Mouse (Mus musculus): ENCODE results near the gene Nat10. TPM values are rescaled to one million over a fixed set of nuclear protein-coding genes. Genes with fewer than 3 reads are reported as not detected.

Gene Nat10
- total RNA-seq, 1 experiment from 2014 or later = 32.7 TPM

DNA sequence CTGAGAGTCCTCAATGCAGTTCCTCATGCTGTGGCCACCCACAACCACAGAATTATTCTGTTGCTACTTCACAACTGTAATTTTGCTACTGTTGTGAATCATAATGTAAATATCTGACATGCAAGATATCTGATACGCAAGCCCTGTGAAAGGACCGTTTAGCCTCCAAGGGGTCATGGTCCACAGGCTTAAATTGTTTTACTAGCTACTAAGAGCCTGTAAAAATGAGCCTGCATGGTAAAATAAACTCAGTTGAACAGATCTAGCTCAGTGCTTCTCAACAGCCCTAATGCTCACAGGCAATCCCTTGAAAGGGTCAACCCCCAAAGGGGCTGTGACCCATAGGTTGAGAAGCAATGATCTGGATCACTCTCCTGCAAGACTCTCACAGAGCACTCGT is 12.0 kb downstream of the Nat10 start:
- no peak for ATAC-seq (replicated peaks; ENCODE audit: insufficient number of reproducible peaks, low FRiP score, low TSS enrichment, poor library complexity, severe bottlenecking)

DNA sequence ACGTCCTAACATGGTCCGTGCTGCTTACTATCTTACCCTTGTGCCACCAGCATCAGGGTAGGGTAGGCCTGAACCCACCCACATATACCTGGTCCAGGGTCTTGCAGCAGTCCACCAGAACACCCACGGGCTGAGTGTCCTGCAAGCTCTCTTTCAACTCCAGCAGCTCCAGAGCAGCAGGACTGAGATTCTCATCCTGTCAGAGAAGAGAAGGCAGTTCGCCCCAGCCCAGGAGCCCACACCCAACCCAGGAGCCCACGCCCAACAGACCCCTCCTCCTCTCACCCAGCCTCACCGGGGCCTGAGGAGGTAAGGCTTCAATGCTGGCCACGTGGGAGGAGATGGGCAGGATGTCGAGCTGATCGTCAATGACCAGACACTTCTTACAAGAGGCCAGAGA is 13.2 kb downstream of the Nat10 start:
- ATAC-seq (replicated peaks; ENCODE audit: insufficient number of reproducible peaks, low FRiP score, low TSS enrichment, poor library complexity, severe bottlenecking) = no peak

GRCm38 (mm10) chr2:103746761-103747160 is 14.3 kb downstream of the Nat10 start:
- no peak for ATAC-seq (replicated peaks; ENCODE audit: insufficient number of reproducible peaks, low FRiP score, low TSS enrichment, poor library complexity, severe bottlenecking)

DNA sequence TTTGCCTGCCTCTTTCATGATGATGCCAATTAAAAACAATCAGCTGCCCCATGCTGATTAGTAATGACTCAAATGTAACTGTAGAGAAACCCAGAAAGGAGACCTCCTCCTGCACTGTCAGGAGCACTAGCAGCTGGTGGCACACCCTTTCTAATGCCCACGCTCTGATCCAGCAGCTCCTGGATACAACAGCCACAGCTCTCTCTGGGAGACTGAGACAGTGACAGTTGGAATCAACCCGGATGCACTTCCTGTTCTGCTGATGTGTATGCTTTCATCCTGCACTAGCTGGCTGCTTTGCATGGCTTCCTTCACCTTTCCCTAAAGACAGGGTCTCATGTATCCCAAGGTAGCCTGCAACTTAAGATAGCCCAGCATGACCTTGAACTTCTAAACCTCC is 15.0 kb downstream of the Nat10 start:
- no peak for ATAC-seq (replicated peaks; ENCODE audit: insufficient number of reproducible peaks, low FRiP score, low TSS enrichment, poor library complexity, severe bottlenecking)

DNA sequence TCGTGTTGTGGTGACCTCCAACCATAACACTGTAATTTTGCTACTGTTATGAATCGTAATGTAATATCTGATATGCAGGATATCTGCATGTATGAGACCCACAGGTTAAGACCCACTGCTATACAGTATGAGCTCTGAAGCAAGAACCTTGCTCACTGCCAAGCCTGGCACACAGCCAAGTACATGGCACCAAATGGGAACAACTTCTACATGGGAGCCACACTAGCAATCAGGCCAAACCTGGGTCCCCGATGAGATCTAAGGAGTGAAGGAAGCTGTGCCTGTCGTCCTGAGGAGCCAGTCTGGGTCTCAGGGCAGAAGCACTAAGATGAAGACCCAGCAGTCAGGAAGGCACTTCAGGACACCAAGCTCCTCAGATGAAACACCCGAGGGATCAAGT is 15.6 kb downstream of the Nat10 start:
- no peak for ATAC-seq (replicated peaks; ENCODE audit: insufficient number of reproducible peaks, low FRiP score, low TSS enrichment, poor library complexity, severe bottlenecking)

GRCm38 (mm10) chr2:103743988-103744387 is 17.1 kb downstream of the Nat10 start:
- ATAC-seq (replicated peaks; ENCODE audit: insufficient number of reproducible peaks, low FRiP score, low TSS enrichment, poor library complexity, severe bottlenecking) = 0 out of 2 replicates have a peak, but pooled peaks have one; percentile 59

GRCm38 (mm10) chr2:103743536-103743935 is 17.5 kb downstream of the Nat10 start:
- ATAC-seq (replicated peaks; ENCODE audit: insufficient number of reproducible peaks, low FRiP score, low TSS enrichment, poor library complexity, severe bottlenecking) = no peak

DNA sequence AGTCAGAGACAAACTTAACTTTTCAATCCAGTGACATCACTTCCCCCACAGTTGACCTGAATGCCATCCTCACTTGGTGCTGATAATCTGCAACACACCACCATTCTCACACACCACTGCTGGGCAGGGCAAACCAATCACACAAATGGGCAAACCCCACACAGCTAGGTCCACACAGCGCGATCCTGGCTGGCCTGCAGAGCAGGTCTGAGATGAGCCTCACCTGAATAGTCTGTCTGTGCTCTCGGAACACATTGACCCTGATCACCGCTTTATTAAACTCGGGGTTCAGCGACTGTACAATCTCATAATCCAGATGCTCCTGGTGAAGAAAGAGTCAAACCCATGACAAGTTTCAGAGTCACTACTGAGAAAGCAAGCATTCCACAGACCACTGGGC is 18.2 kb downstream of the Nat10 start:
- ATAC-seq (replicated peaks; ENCODE audit: insufficient number of reproducible peaks, low FRiP score, low TSS enrichment, poor library complexity, severe bottlenecking) = no peak

- ATAC-seq (replicated peaks; ENCODE audit: insufficient number of reproducible peaks, low FRiP score, low TSS enrichment, poor library complexity, severe bottlenecking) = no peak
Observed at GRCm38 (mm10) chr2:103731423-103731822, 29.6 kb downstream of the Nat10 start.

- no peak for ATAC-seq (replicated peaks; ENCODE audit: insufficient number of reproducible peaks, low FRiP score, low TSS enrichment, poor library complexity, severe bottlenecking)
Observed at GRCm38 (mm10) chr2:103730999-103731398, 30.1 kb downstream of the Nat10 start.

GRCm38 (mm10) chr2:103728027-103728540 is 33.0 kb downstream of the Nat10 start:
- no peak for ATAC-seq (replicated peaks; ENCODE audit: insufficient number of reproducible peaks, low FRiP score, low TSS enrichment, poor library complexity, severe bottlenecking)

DNA sequence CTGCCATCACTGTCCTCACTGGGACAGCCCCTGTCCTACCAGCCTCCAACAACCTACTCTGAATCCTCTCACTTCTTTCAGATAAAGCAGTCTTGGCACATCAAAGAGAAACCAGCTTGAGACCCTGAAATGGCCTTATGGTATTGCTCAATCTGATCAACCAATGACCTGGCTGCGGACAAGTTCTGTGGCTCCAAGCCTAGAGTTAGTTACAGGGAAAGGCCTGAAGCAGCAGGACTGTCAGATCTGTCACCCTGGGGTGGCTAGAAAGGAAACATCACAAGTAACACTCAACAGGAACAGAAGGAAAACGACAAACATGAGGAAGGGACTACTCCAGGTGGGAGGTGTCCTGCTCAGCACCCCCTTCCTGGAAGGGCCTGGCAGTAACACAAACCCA is 36.5 kb downstream of the Nat10 start:
- no peak for ATAC-seq (replicated peaks; ENCODE audit: insufficient number of reproducible peaks, low FRiP score, low TSS enrichment, poor library complexity, severe bottlenecking)

DNA sequence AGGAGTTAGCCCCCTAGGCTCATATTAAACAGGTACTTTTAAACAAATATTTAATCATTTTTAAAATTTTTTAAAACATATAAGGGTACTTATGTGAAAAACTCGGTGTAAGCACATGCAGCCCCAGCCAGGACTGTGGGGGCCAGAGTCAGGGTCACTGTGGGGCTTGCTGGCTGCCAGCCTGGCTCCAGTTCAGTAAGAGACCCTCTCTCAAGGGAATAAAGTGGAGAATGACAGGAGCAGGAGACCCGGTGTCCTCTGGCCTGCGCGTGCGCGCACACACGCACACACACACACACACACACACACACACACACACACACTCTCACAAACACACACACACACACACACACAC is 41.8 kb downstream of the Nat10 start:
- ATAC-seq (replicated peaks; ENCODE audit: insufficient number of reproducible peaks, low FRiP score, low TSS enrichment, poor library complexity, severe bottlenecking) = no peak

GRCm38 (mm10) chr2:103718594-103719291 is 42.3 kb downstream of the Nat10 start:
- ATAC-seq (replicated peaks; ENCODE audit: insufficient number of reproducible peaks, low FRiP score, low TSS enrichment, poor library complexity, severe bottlenecking) = peak; percentile 74

DNA sequence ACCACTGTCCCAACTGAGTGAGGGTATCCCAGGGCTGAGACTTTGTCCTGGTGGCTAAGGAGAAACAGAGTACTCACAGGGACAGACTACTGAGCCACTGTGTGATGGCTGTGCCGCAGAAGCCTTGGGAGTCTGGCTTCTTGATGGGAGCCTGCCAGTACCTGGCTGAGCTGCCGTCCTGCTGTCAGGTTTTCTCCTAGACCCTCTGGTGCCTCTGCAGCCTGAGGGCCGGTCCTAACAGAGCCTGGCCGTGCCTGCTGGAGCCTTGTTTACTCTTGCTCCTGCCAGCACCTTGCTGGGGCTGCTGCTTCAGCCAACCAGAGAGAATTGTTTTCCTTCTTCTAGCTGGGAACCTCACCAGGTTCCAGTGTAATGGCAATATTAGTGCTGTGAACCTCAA is 46.7 kb downstream of the Nat10 start:
- no peak for ATAC-seq (replicated peaks; ENCODE audit: insufficient number of reproducible peaks, low FRiP score, low TSS enrichment, poor library complexity, severe bottlenecking)

DNA sequence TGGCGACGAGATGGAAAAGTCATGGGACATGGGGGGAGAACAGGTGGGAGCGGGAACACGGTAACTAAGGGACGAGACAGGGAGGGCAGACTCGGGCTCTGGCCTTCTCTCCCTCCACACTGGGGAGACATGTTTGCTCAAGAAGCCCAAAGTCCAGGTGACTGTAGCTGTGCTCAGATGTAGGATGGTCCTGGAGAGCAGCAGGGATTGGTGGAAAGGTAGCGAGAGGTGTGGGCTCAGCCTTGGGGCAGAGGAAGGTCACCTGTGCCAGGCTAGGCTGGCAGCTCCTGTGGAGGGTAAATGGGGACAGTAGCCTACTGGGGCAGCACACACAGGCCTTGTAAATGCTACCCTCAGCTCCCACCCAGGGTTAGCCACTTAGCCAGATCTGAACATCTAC is 47.2 kb downstream of the Nat10 start:
- no peak for ATAC-seq (replicated peaks; ENCODE audit: insufficient number of reproducible peaks, low FRiP score, low TSS enrichment, poor library complexity, severe bottlenecking)

DNA sequence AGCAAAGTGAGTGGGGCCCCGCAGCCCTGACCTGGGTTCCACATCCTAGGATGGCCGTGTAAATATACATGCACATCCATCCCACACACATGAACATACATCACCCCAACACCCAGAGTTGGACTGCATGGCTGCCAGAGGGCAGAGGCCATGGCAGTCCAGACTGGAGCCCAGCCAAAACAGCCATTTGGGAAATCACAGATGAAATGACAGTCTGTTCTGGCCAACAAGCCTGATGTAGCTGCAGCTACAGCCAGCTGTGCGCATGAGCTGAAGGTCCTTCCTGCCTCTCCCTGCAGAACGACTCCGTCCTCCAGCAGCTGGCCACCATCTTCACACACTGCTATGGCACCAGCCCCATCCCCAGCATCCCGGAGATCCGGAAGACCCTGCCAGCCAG is 50.2 kb downstream of the Nat10 start:
- no peak for ATAC-seq (replicated peaks; ENCODE audit: insufficient number of reproducible peaks, low FRiP score, low TSS enrichment, poor library complexity, severe bottlenecking)

DNA sequence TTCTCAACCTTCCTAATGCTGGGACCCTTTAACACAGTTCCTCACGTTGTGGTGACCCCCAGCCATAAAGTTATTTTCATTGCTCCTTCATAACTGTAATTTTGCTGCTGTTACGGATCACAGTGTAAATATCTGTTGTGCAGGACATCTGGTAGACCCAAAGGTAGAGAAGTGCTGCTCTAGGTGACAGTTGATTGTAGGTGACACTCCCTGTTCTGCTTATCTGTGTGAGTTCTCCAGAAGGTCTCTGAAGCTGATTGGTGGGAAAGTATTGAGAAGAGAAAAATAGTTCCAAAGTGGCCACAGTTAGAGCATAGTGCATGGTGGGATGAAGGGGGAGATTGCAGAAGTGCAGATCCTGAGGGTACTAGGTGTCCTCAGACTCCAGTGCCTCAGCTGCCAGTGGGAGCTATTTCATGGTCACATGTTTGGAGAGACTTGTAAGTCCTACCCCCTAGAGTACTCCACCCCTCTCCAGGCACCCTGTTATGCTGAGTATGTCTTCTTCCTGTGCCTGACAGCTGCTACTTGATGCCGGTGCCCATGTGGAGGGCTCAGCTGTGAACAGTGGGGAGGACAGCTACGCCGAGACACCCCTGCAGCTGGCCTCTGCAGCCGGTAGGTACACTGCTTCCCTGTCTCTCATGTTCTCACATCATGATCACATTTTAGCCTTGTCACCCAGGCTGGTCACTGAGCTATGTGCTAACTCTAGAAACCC is 53.9 kb downstream of the Nat10 start:
- no peak for ATAC-seq (replicated peaks; ENCODE audit: insufficient number of reproducible peaks, low FRiP score, low TSS enrichment, poor library complexity, severe bottlenecking)

GRCm38 (mm10) chr2:103706226-103706625 is 54.8 kb downstream of the Nat10 start:
- no peak for ATAC-seq (replicated peaks; ENCODE audit: insufficient number of reproducible peaks, low FRiP score, low TSS enrichment, poor library complexity, severe bottlenecking)

DNA sequence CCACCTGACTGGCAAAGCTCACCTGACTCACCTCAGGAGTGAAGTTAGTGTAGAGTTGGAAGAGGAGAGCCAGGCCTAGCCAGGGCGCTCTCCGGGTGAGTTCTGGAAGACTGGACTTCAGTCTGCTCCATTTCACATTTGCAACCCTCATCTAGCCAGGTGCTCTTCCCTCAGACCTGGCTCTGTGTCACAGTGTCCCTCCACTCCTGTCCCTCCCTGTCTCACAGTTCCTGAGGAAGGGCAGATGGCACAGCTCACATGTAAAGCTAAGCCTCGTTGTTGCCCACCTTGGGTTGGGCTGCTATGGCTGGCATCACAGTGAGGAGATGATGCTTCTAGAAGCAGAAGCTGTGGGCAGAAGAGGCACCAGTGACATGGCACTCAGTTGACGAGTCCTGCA is 55.2 kb downstream of the Nat10 start:
- ATAC-seq (replicated peaks; ENCODE audit: insufficient number of reproducible peaks, low FRiP score, low TSS enrichment, poor library complexity, severe bottlenecking) = no peak
